Mouse (Mus musculus): ENCODE results near the gene Tmco1. TPM values are rescaled to one million over a fixed set of nuclear protein-coding genes. Genes with fewer than 3 reads are reported as not detected.

Gene Tmco1
- polyA plus RNA-seq, 1 experiment from 2014 or later, result 69.0 TPM

GRCm38 (mm10) chr1:167382763-167383162 is 74.6 kb downstream of the Tmco1 start:
- Histone ChIP-seq H3K36me3 (no peaks in the 10 kb centered on the region), H3K4me3 (no peak overlapping the region), H3K4me1 (0 out of 2 replicates have a peak, but pooled peaks cover 4% of the 10 kb centered on the region), H3K27me3 (no peaks in the 10 kb centered on the region), H3K9ac (replicated peaks) (no peak overlapping the region), H3K4me2 (replicated peaks) (no peak overlapping the region), H3K27ac (replicated peaks) (no peak overlapping the region), H3K9me3 (no peaks in the 10 kb centered on the region)
- 73% methylated on average over 5 of the region's 5 CpGs for WGBS
- no peak for ATAC-seq (replicated peaks)

DNA sequence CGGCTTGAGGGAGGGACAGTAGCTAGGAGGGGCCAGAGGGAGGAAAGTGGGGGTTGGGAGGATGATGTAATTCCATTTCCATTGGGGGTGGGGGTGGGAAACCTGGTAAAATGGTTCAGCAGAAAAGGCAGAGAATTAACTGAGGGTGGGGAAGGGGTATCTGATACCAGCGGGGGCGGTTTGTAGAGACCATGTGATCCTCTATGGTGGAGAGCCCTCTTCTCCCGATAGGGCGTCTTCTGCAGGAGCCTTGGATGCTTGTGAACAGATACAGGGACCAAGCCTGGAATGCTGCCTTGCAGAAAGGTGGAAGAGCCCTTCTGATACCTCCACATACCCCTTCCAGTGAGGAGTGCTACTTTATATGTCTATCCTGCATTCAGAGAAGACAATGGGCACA is 75.0 kb downstream of the Tmco1 start:
- H3K4me1 ChIP-seq, result 0 out of 2 replicates have a peak, but pooled peaks cover 3% of the 10 kb centered on the region
- H3K4me2 ChIP-seq (replicated peaks), result no peak overlapping the region
- H3K27ac ChIP-seq (replicated peaks), result no peak overlapping the region
- ATAC-seq (replicated peaks), result no peak
- no peaks in the 10 kb centered on the region for H3K36me3 ChIP-seq
- no peaks in the 10 kb centered on the region for H3K9me3 ChIP-seq
- no peak overlapping the region for H3K9ac ChIP-seq (replicated peaks)
- H3K27me3 ChIP-seq, result no peaks in the 10 kb centered on the region
- WGBS, result 72% methylated on average over 5 of the region's 5 CpGs
- no peak overlapping the region for H3K4me3 ChIP-seq

Small RNA genes lying within 50 kb of the gene (microRNA-seq; reads per million reads assigned to microRNA genes)
- 0.66 reads per million for gene Gm25911
- gene Mir6347, result not detected

Other genes starting within 250 kb of the Tmco1 start
- 64.7 and 68.2 TPM in 2 replicates for gene Uck2, start 23.1 kb upstream of the Tmco1 start, polyA plus RNA-seq (2015; fragmentation: Nextera tagmentation; extraction: Ambion mirVana)
- 26.4 and 29.5 TPM in 2 replicates for gene Aldh9a1, start 41.6 kb downstream of the Tmco1 start, polyA plus RNA-seq (2015; fragmentation: Nextera tagmentation; extraction: Ambion mirVana)
- 95.3 and 98.6 TPM in 2 replicates for gene Mgst3, start 85.5 kb downstream of the Tmco1 start, polyA plus RNA-seq (2015; fragmentation: Nextera tagmentation; extraction: Ambion mirVana)
- gene Lrrc52, start 158.4 kb downstream of the Tmco1 start, polyA plus RNA-seq (2015; fragmentation: Nextera tagmentation; extraction: Ambion mirVana), result not detected in 2 replicates